Mouse (Mus musculus) neural tube, embryonic 11.5 days (tissue): Measurements from ENCODE around the gene Ethe1. TPM values are rescaled to one million over a fixed set of nuclear protein-coding genes. Genes with fewer than 3 reads are reported as not detected.

Experiments used
- ATAC-seq: fragments of 200-750 bp; cut with Nextera tagmentation; 2 replicates; pipeline ENCODE4 v1.8.0; 2017; ENCODE audit warnings: moderate number of reproducible peaks, mild to moderate bottlenecking, moderate TSS enrichment, moderate library complexity; ENCODE audit not compliant: insufficient read depth, low FRiP score, low TSS enrichment
- DNase-seq: peaks from one replicate; pipeline ENCODE4 v3.0.0-alpha.2; 2015; ENCODE audit warnings: low spot score
- H3K27ac ChIP-seq: fragments of 300-500 bp; sonication (generic); 2 replicates; pipeline ENCODE4 v1.5.1; 2014; ENCODE audit warnings: low read depth, mild to moderate bottlenecking, low read length
- H3K27me3 ChIP-seq: fragments of 300-500 bp; sonication (generic); 2 replicates; pipeline ENCODE4 v1.6.1; 2014; ENCODE audit warnings: mild to moderate bottlenecking, low read length, mixed read lengths; ENCODE audit not compliant: control insufficient read depth, insufficient read depth
- H3K36me3 ChIP-seq: fragments of 300-500 bp; sonication (generic); 2 replicates; pipeline ENCODE4 v1.6.1; 2014; ENCODE audit warnings: mild to moderate bottlenecking, low read length, moderate library complexity, mixed read lengths; ENCODE audit not compliant: control insufficient read depth, insufficient read depth
- H3K4me1 ChIP-seq: fragments of 300-500 bp; sonication (generic); 2 replicates; pipeline ENCODE4 v1.6.1; 2014; ENCODE audit warnings: low read length, mixed read lengths; ENCODE audit not compliant: control insufficient read depth, insufficient read depth
- H3K4me2 ChIP-seq: fragments of 300-500 bp; sonication (generic); 2 replicates; pipeline ENCODE4 v1.6.1; 2014; ENCODE audit warnings: low read depth, mild to moderate bottlenecking, moderate library complexity
- H3K4me3 ChIP-seq: fragments of 300-500 bp; sonication (generic); 2 replicates; pipeline ENCODE4 v1.5.1; 2014; ENCODE audit warnings: low read depth, low read length
- H3K9ac ChIP-seq: fragments of 300-500 bp; sonication (generic); 2 replicates; pipeline ENCODE4 v1.6.1; 2014; ENCODE audit warnings: mild to moderate bottlenecking, low read length
- H3K9me3 ChIP-seq: fragments of 300-500 bp; sonication (generic); 2 replicates; pipeline ENCODE4 v1.6.1; 2016; ENCODE audit warnings: low read length; ENCODE audit not compliant: control insufficient read depth
- whole genome bisulfite sequencing: fragments of 180-500 bp; shearing (Covaris S2); extraction: QIAGEN DNeasy Blood & Tissue Kit; methylation state at CpG from one replicate; pipeline ENCODE4 v1.1.7; 2014; 5-methylcytosine and 5-hydroxymethylcytosine counted together
- polyA plus RNA-seq: library from polyadenylated mRNA; unstranded; fragments of >200 nt; fragmentation: Nextera tagmentation; extraction: Ambion mirVana; gene quantifications from 2 replicates; pipeline ENCODE4 v1.2.1, GENCODE M21; 2014

The Ethe1 gene
- polyA plus RNA-seq, 1 experiment from 2014 or later: 23.4 TPM

- WGBS: 89% methylated on average over 6 of the region's 6 CpGs
- no peaks in the 10 kb centered on the region for H3K36me3 ChIP-seq
- no peaks in the 10 kb centered on the region for H3K9me3 ChIP-seq
- H3K27ac ChIP-seq: no peak overlapping the region
- no peak overlapping the region for H3K4me2 ChIP-seq
- no peak overlapping the region for H3K9ac ChIP-seq
- H3K4me1 ChIP-seq: no peaks in the 10 kb centered on the region
- H3K27me3 ChIP-seq: peaks cover 13% of the 10 kb centered on the region
- DNase-seq (no peak), ATAC-seq (no peak)
- no peak overlapping the region for H3K4me3 ChIP-seq
Observed at GRCm38 (mm10) chr7:24644492-24644891, 57.1 kb downstream of the Ethe1 start.

GRCm38 (mm10) chr7:24644996-24645395, 57.7 kb downstream of the Ethe1 start:
- H3K4me1 ChIP-seq: no peaks in the 10 kb centered on the region
- H3K36me3 ChIP-seq: no peaks in the 10 kb centered on the region
- no peak overlapping the region for H3K27ac ChIP-seq
- DNase-seq (no peak), ATAC-seq (no peak)
- H3K9ac ChIP-seq: no peak overlapping the region
- H3K9me3 ChIP-seq: no peaks in the 10 kb centered on the region
- H3K4me2 ChIP-seq: no peak overlapping the region
- H3K27me3 ChIP-seq: peaks cover 7% of the 10 kb centered on the region
- H3K4me3 ChIP-seq: no peak overlapping the region
- WGBS: 76% methylated on average over 7 of the region's 7 CpGs

DNA sequence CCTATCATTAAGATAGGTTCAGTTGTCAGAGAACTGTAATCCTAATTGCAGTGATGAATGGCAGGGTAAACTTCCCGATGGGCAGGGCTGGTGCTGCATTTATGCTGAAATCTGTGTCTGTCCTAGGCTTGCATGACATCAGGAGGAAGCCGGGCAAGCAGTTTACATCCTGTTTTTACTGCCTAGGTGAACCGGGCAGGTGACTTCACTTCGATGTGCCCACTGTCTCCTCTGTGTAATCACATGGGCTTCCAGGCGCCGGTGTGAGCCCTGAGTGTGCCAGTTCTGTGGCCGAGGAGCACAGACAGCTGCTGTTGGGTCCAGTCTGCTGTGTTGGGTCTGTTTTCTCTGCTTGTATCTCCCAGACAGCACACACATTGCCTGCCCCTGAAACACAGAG, 59.1 kb downstream of the Ethe1 start:
- H3K9me3 ChIP-seq: no peaks in the 10 kb centered on the region
- WGBS: 77% methylated on average over 7 of the region's 7 CpGs
- no peak overlapping the region for H3K4me3 ChIP-seq
- ATAC-seq (no peak), DNase-seq (no peak)
- H3K9ac ChIP-seq: no peak overlapping the region
- H3K27me3 ChIP-seq: no peaks in the 10 kb centered on the region
- H3K36me3 ChIP-seq: no peaks in the 10 kb centered on the region
- H3K27ac ChIP-seq: no peak overlapping the region
- H3K4me2 ChIP-seq: no peak overlapping the region
- no peaks in the 10 kb centered on the region for H3K4me1 ChIP-seq

DNA sequence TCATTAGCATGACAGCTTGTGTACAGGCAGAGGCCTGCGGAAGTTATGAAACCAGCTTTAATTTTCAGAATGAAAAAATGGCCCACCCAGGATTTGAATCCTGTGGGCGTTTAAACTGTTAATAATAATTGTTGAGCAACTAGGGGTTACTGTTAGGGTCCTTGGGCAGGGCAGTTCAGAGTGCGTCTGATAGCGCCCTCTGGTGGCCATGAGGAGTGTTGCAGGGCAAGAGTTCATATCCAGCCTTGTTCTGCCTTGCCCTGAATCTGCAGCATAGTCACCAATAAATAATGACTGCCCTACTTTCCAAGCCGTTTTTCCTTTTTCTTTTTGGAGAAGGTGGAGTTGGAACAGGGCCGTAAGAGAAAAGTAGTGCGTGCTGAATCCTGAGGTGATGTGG, 66.3 kb downstream of the Ethe1 start:
- 27% methylated on average over 7 of the region's 7 CpGs for WGBS
- no peak overlapping the region for H3K27ac ChIP-seq

More for the DNA sequence above, 66.3 kb downstream of the Ethe1 start:
- H3K9ac ChIP-seq: no peak overlapping the region
- H3K4me2 ChIP-seq: no peak overlapping the region
- no peak overlapping the region for H3K4me3 ChIP-seq
- DNase-seq: peak; percentile 64
- ATAC-seq: no peak
- no peaks in the 10 kb centered on the region for H3K4me1 ChIP-seq
- H3K27me3 ChIP-seq: no peaks in the 10 kb centered on the region
- no peaks in the 10 kb centered on the region for H3K36me3 ChIP-seq
- H3K9me3 ChIP-seq: no peaks in the 10 kb centered on the region

Other genes starting within 250 kb of the Ethe1 start
- gene Lypd5, start 238.3 kb upstream of the Ethe1 start, polyA plus RNA-seq: not detected in 2 replicates
- gene Kcnn4, start 217.3 kb upstream of the Ethe1 start, polyA plus RNA-seq: 2.4 and 3.8 TPM in 2 replicates
- gene Smg9, start 187.9 kb upstream of the Ethe1 start, polyA plus RNA-seq: 21.8 and 27.3 TPM in 2 replicates
- gene Irgc1, start 135.2 kb upstream of the Ethe1 start, polyA plus RNA-seq: not detected in 2 replicates
- gene Plaur, start 125.1 kb upstream of the Ethe1 start, polyA plus RNA-seq: 1.5 and 2.2 TPM in 2 replicates
- gene Cadm4, start 105.5 kb upstream of the Ethe1 start, polyA plus RNA-seq: 6.9 and 8.1 TPM in 2 replicates
- 69.2 and 79.1 TPM in 2 replicates for gene Zfp428, start 80.5 kb upstream of the Ethe1 start, polyA plus RNA-seq
- gene AC161166.1, start 75.1 kb upstream of the Ethe1 start, polyA plus RNA-seq: 0.50 and 0.70 TPM in 2 replicates
- gene Irgq, start 56.9 kb upstream of the Ethe1 start, polyA plus RNA-seq: 16.4 and 19.1 TPM in 2 replicates
- gene Pinlyp, start 41.4 kb upstream of the Ethe1 start, polyA plus RNA-seq: not detected in 2 replicates
- 100 and 120 TPM in 2 replicates for gene Xrcc1, start 41.3 kb upstream of the Ethe1 start, polyA plus RNA-seq
- 1.7 and 2.1 TPM in 2 replicates for gene Zfp575, start 98 bp downstream of the Ethe1 start, polyA plus RNA-seq
- gene Phldb3, start 23.2 kb downstream of the Ethe1 start, polyA plus RNA-seq: 0.11 TPM in 1 of 2 replicates, not detected in the other
- 0.76 and 0.99 TPM in 2 replicates for gene Lypd3, start 49.0 kb downstream of the Ethe1 start, polyA plus RNA-seq
- gene Tex101, start 89.1 kb downstream of the Ethe1 start, polyA plus RNA-seq: not detected in 2 replicates
- gene BC049730, start 121.7 kb downstream of the Ethe1 start, polyA plus RNA-seq: not detected in 2 replicates
- not detected in 2 replicates for gene Gm4763, start 139.4 kb downstream of the Ethe1 start, polyA plus RNA-seq
- gene Cd177, start 172.8 kb downstream of the Ethe1 start, polyA plus RNA-seq: not detected in 2 replicates
- not detected in 2 replicates for gene Ceacam10, start 189.7 kb downstream of the Ethe1 start, polyA plus RNA-seq